Mouse (Mus musculus): ENCODE data around the gene Stk36. TPM values are rescaled to one million over a fixed set of nuclear protein-coding genes. Genes with fewer than 3 reads are reported as not detected.

The Stk36 gene
- polyA plus RNA-seq, 1 experiment from 2014 or later: 3.2 TPM

GRCm38 (mm10) chr1:74587773-74588445 is 13.3 kb upstream of the Stk36 start, which contains the start of the genes Zfp142 and Bcs1l:
Gene Zfp142 (minus strand): TSS chr1:74588246.
Gene Bcs1l (plus strand): TSS chr1:74588289.
- H3K9me3 ChIP-seq (ENCODE audit: control insufficient read depth, low read length): no peaks in the 10 kb centered on the region
- H3K9ac ChIP-seq (ENCODE audit: low read depth, low read length): peak within 1 kb of the TSS; percentile 84
- H3K4me3 ChIP-seq (ENCODE audit: low read depth, low read length): peak within 1 kb of the TSS; percentile 89
- peak; percentile 98 for DNase-seq (ENCODE audit: low spot score)
- H3K4me2 ChIP-seq: peak within 1 kb of the TSS; percentile 98
- H3K27ac ChIP-seq (ENCODE audit: low read depth, low read length): peak within 1 kb of the TSS; percentile 71
- H3K36me3 ChIP-seq (ENCODE audit: control insufficient read depth, insufficient read depth, low read length): peaks cover 22% of the 10 kb centered on the region
- under 1% methylated on average over 48 of the region's 48 CpGs for whole genome bisulfite sequencing
- peaks cover 17% of the 10 kb centered on the region for H3K4me1 ChIP-seq (replicated peaks; ENCODE audit: control insufficient read depth, insufficient read depth, low read length)
- peak; percentile 96 for ATAC-seq (replicated peaks; ENCODE audit: low FRiP score)
- no peaks in the 10 kb centered on the region for H3K27me3 ChIP-seq (replicated peaks; ENCODE audit: control insufficient read depth, insufficient read depth, low read length)

DNA sequence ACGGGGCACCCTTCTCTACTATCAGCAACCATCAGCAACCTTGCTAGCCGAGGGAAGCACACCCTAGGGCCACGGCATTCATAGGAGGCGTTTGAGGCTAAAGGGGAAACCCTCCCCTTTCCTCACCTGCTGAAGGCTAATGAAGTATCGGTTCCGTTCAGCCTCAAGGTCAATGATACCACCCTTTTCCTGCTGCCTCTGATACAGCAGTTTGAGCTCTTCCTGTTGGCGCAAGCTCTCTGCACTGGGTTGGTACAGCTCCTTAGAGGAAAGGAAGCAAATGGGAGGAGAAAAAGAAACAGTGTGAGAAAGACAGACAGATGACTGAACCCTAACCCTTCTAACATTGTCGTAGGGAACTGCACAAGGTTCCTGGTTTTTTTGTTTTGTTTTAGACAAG is 6.8 kb upstream of the Stk36 start:
- DNase-seq (ENCODE audit: low spot score) (no peak), ATAC-seq (replicated peaks; ENCODE audit: low FRiP score) (no peak)
- WGBS: 76% methylated on average over 8 of the region's 8 CpGs
- H3K27ac ChIP-seq (ENCODE audit: low read depth, low read length): no peak overlapping the region
- peaks cover 34% of the 10 kb centered on the region for H3K36me3 ChIP-seq (ENCODE audit: control insufficient read depth, insufficient read depth, low read length)
- no peaks in the 10 kb centered on the region for H3K27me3 ChIP-seq (replicated peaks; ENCODE audit: control insufficient read depth, insufficient read depth, low read length)
- H3K9me3 ChIP-seq (ENCODE audit: control insufficient read depth, low read length): no peaks in the 10 kb centered on the region
- no peak overlapping the region for H3K4me3 ChIP-seq (ENCODE audit: low read depth, low read length)
- no peak overlapping the region for H3K9ac ChIP-seq (ENCODE audit: low read depth, low read length)
- H3K4me1 ChIP-seq (replicated peaks; ENCODE audit: control insufficient read depth, insufficient read depth, low read length): no peaks in the 10 kb centered on the region
- no peak overlapping the region for H3K4me2 ChIP-seq

- H3K9ac ChIP-seq (ENCODE audit: low read depth, low read length): peak overlapping the region; percentile 75
- no peaks in the 10 kb centered on the region for H3K9me3 ChIP-seq (ENCODE audit: control insufficient read depth, low read length)
- peak overlapping the region; percentile 81 for H3K4me2 ChIP-seq
- peaks cover 8% of the 10 kb centered on the region; the same call in 1 of the 2 replicates for H3K36me3 ChIP-seq (ENCODE audit: control insufficient read depth, insufficient read depth, low read length)
- no peak overlapping the region for H3K27ac ChIP-seq (ENCODE audit: low read depth, low read length)
- DNase-seq (ENCODE audit: low spot score) (no peak), ATAC-seq (replicated peaks; ENCODE audit: low FRiP score) (peak; percentile 54)
- 9% methylated on average over 26 of the region's 26 CpGs for WGBS
- H3K4me3 ChIP-seq (ENCODE audit: low read depth, low read length): peak overlapping the region; percentile 78
- no peaks in the 10 kb centered on the region for H3K27me3 ChIP-seq (replicated peaks; ENCODE audit: control insufficient read depth, insufficient read depth, low read length)
- peaks cover 2% of the 10 kb centered on the region; the same call in 1 of the 2 replicates for H3K4me1 ChIP-seq (replicated peaks; ENCODE audit: control insufficient read depth, insufficient read depth, low read length)
These were observed 561 bp upstream of the Stk36 start for GRCm38 (mm10) chr1:74600501-74601266.

GRCm38 (mm10) chr1:74624183-74624582 is 22.9 kb downstream of the Stk36 start:
- H3K36me3 ChIP-seq (ENCODE audit: control insufficient read depth, insufficient read depth, low read length): no peaks in the 10 kb centered on the region
- no peak overlapping the region for H3K4me2 ChIP-seq
- no peak overlapping the region for H3K4me3 ChIP-seq (ENCODE audit: low read depth, low read length)
- no peaks in the 10 kb centered on the region for H3K27me3 ChIP-seq (replicated peaks; ENCODE audit: control insufficient read depth, insufficient read depth, low read length)
- H3K4me1 ChIP-seq (replicated peaks; ENCODE audit: control insufficient read depth, insufficient read depth, low read length): no peaks in the 10 kb centered on the region
- ATAC-seq (replicated peaks; ENCODE audit: low FRiP score) (no peak), DNase-seq (ENCODE audit: low spot score) (no peak)
- no peak overlapping the region for H3K9ac ChIP-seq (ENCODE audit: low read depth, low read length)
- 82% methylated on average over 1 of the region's 1 CpGs for WGBS
- no peak overlapping the region for H3K27ac ChIP-seq (ENCODE audit: low read depth, low read length)
- no peaks in the 10 kb centered on the region for H3K9me3 ChIP-seq (ENCODE audit: control insufficient read depth, low read length)

DNA sequence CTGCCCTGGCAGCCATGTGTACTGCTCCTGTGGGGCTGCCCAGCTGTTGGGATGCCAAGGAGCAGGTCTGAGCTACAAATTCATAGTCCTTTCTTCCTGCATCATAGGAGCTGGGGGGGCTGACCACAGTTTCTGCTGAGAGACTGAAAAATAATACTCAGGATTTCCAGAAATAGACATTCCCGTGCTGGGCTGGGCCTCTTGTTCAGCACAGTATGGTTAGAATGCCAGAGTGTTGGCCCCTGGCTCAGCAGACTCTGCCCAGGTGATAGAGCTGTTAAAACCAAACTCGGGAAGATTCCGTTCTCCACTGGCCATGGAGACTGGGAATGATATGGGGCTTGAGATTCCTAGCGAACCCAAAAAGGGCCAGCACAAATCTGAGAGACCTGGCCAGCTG is 24.8 kb downstream of the Stk36 start:
- no peak for ATAC-seq (replicated peaks; ENCODE audit: low FRiP score)
- no peak overlapping the region for H3K4me2 ChIP-seq
- no peak overlapping the region for H3K27ac ChIP-seq (ENCODE audit: low read depth, low read length)
- H3K9ac ChIP-seq (ENCODE audit: low read depth, low read length): no peak overlapping the region
- no peaks in the 10 kb centered on the region for H3K9me3 ChIP-seq (ENCODE audit: control insufficient read depth, low read length)
- no peaks in the 10 kb centered on the region for H3K27me3 ChIP-seq (replicated peaks; ENCODE audit: control insufficient read depth, insufficient read depth, low read length)
- WGBS: 81% methylated on average over 4 of the region's 4 CpGs
- H3K4me1 ChIP-seq (replicated peaks; ENCODE audit: control insufficient read depth, insufficient read depth, low read length): no peaks in the 10 kb centered on the region
- H3K36me3 ChIP-seq (ENCODE audit: control insufficient read depth, insufficient read depth, low read length): no peaks in the 10 kb centered on the region
- DNase-seq (ENCODE audit: low spot score): no peak
- no peak overlapping the region for H3K4me3 ChIP-seq (ENCODE audit: low read depth, low read length)

DNA sequence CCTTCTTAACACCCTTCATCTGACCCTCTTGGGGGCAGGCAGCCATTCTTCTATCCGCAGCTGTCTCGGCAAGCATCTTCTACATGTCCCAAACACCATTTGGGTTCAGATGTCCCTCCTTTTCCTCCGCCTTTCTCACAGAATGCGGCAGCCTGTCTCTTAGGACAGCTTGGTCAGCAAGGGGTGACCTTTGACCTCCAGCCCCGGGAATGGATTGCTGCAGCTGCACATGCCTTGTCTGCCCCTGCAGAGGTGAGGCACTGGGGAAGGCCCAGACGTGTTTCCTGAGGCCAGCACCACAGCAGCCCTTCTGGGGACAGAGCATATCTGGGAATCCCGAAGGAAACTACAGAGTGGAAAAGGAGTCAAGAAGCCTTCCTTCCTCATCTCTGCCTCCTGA is 26.8 kb downstream of the Stk36 start:
- no peaks in the 10 kb centered on the region for H3K9me3 ChIP-seq (ENCODE audit: control insufficient read depth, low read length)
- H3K36me3 ChIP-seq (ENCODE audit: control insufficient read depth, insufficient read depth, low read length): no peaks in the 10 kb centered on the region
- H3K9ac ChIP-seq (ENCODE audit: low read depth, low read length): no peak overlapping the region
- H3K27ac ChIP-seq (ENCODE audit: low read depth, low read length): no peak overlapping the region
- no peak overlapping the region for H3K4me2 ChIP-seq
- peaks cover 3% of the 10 kb centered on the region; the same call in 1 of the 2 replicates for H3K27me3 ChIP-seq (replicated peaks; ENCODE audit: control insufficient read depth, insufficient read depth, low read length)
- ATAC-seq (replicated peaks; ENCODE audit: low FRiP score): no peak
- 53% methylated on average over 7 of the region's 7 CpGs for WGBS
- no peak overlapping the region for H3K4me3 ChIP-seq (ENCODE audit: low read depth, low read length)
- DNase-seq (ENCODE audit: low spot score): no peak
- H3K4me1 ChIP-seq (replicated peaks; ENCODE audit: control insufficient read depth, insufficient read depth, low read length): no peaks in the 10 kb centered on the region

GRCm38 (mm10) chr1:74632734-74633133 is 31.5 kb downstream of the Stk36 start:
- DNase-seq (ENCODE audit: low spot score) (no peak), ATAC-seq (replicated peaks; ENCODE audit: low FRiP score) (no peak)
- no peaks in the 10 kb centered on the region for H3K36me3 ChIP-seq (ENCODE audit: control insufficient read depth, insufficient read depth, low read length)
- no peak overlapping the region for H3K4me2 ChIP-seq
- WGBS: 67% methylated on average over 4 of the region's 4 CpGs
- no peak overlapping the region for H3K27ac ChIP-seq (ENCODE audit: low read depth, low read length)
- H3K9me3 ChIP-seq (ENCODE audit: control insufficient read depth, low read length): no peaks in the 10 kb centered on the region
- no peak overlapping the region for H3K9ac ChIP-seq (ENCODE audit: low read depth, low read length)
- no peaks in the 10 kb centered on the region for H3K4me1 ChIP-seq (replicated peaks; ENCODE audit: control insufficient read depth, insufficient read depth, low read length)
- peaks cover 3% of the 10 kb centered on the region; the same call in 1 of the 2 replicates for H3K27me3 ChIP-seq (replicated peaks; ENCODE audit: control insufficient read depth, insufficient read depth, low read length)
- no peak overlapping the region for H3K4me3 ChIP-seq (ENCODE audit: low read depth, low read length)

GRCm38 (mm10) chr1:74643524-74643923 is 42.3 kb downstream of the Stk36 start:
- Histone ChIP-seq H3K27me3 (replicated peaks; ENCODE audit: control insufficient read depth, insufficient read depth, low read length) (no peaks in the 10 kb centered on the region), H3K36me3 (ENCODE audit: control insufficient read depth, insufficient read depth, low read length) (no peaks in the 10 kb centered on the region), H3K4me2 (no peak overlapping the region), H3K9me3 (ENCODE audit: control insufficient read depth, low read length) (no peaks in the 10 kb centered on the region), H3K4me3 (ENCODE audit: low read depth, low read length) (no peak overlapping the region), H3K4me1 (replicated peaks; ENCODE audit: control insufficient read depth, insufficient read depth, low read length) (no peaks in the 10 kb centered on the region), H3K9ac (ENCODE audit: low read depth, low read length) (no peak overlapping the region), H3K27ac (ENCODE audit: low read depth, low read length) (no peak overlapping the region)
- ATAC-seq (replicated peaks; ENCODE audit: low FRiP score) (no peak), DNase-seq (ENCODE audit: low spot score) (no peak)
- 75% methylated on average over 2 of the region's 2 CpGs for WGBS
